Mouse (Mus musculus) thymus, postnatal 14 days (tissue): Measurements from ENCODE around the gene Trap1.
"Not testable (repeated sequence)": the region's sequence is repeated elsewhere in the genome, so short reads cannot be mapped to it uniquely, and the experiment has no call there.

ENCODE experiments used
- DNase-seq: peaks from one replicate; pipeline ENCODE4 v3.0.0; 2021

Trap1 gene

GRCm38 (mm10) chr16:4035575-4035974 lies 42.1 kb downstream of the Trap1 start:
- no peak for DNase-seq

- DNase-seq = no peak
Measured at GRCm38 (mm10) chr16:4034476-4034875, 43.2 kb downstream of the Trap1 start.

DNA sequence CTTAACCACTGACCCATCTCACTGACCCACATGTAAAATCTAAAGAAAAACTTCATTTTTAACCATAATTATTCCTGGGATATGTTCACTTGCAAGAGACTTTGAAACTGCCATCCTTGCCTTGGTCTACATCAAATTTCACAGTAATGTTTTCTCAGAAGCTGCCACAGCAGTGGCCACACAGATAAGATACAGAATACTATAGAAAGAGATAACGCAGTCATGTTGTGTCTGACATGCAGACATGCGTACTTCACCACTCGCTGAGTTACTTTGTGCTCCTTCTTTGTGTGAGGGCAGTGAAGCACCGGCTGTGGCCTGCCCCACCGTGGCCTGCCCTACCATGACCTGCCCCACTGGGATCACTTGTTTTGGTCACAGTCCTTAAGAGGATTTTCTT lies 43.7 kb downstream of the Trap1 start:
- DNase-seq = no peak

GRCm38 (mm10) chr16:4032341-4032748 lies 45.3 kb downstream of the Trap1 start:
- DNase-seq = no peak

- no peak for DNase-seq
Measured at GRCm38 (mm10) chr16:4031441-4032274, 46.0 kb downstream of the Trap1 start.

GRCm38 (mm10) chr16:4030501-4030900 lies 47.1 kb downstream of the Trap1 start:
- no peak for DNase-seq

DNA sequence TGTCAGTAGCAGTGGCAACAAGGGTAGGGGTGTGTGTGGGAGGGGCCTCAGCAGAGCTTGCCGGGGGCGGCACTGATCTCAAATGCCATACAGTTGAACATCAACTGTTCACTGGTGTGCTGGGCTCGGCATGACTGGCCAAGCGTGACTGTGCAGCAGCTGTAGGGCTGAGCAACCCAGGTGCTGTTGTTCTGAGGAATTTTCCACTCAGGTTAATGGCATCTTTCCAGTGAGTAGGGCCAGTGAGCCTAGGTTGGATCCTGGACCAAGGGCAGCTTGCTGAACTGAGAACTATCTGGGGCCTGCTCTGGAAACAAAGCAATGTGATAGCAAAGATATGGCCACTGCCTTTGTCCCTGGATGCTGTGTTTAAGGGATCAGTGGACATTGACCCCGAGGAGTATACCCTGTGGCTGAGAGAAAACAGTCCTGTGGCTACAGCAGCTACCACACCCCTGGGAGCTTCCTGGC lies 48.2 kb downstream of the Trap1 start:
- DNase-seq = no peak

DNA sequence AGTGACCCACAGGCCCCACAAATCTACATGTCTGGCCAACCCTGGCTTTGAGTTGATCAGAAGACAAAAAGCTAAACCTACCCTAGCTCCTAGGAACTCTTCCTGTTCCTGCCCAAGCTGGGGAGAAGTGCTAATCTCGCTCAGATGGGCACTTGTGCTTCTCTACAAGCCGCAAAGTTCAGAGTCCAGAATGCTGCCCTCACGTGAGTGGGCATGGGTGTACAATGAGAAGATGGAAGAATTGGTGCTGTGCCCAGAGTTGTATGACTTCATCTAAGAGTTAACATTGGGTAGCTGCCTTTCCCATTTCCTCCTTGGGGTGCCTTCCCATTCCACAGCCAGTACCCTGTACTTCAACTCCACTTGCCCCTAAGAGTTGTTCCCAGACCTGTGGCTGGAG lies 50.4 kb downstream of the Trap1 start:
- no peak for DNase-seq

- no peak for DNase-seq
Measured at GRCm38 (mm10) chr16:4026672-4027071, 51.0 kb downstream of the Trap1 start.

- no peak for DNase-seq
Measured at GRCm38 (mm10) chr16:4022719-4023118, 54.9 kb downstream of the Trap1 start.

GRCm38 (mm10) chr16:4021241-4021640 lies 56.4 kb downstream of the Trap1 start:
- DNase-seq = peak; percentile 12

- DNase-seq = not testable (repeated sequence)
Measured at GRCm38 (mm10) chr16:4017466-4017865, 60.2 kb downstream of the Trap1 start.

GRCm38 (mm10) chr16:4016786-4017185 lies 60.8 kb downstream of the Trap1 start:
- DNase-seq = not testable (repeated sequence)

- no peak for DNase-seq
Measured at GRCm38 (mm10) chr16:4014040-4014668, 63.5 kb downstream of the Trap1 start.

GRCm38 (mm10) chr16:4012882-4013570 lies 64.6 kb downstream of the Trap1 start:
- DNase-seq = no peak

- DNase-seq = peak; percentile 96
Measured at GRCm38 (mm10) chr16:4003489-4004398, 73.9 kb downstream of the Trap1 start, which contains the start of gene Slx4. Gene Slx4, minus strand, starts transcription at chr16:4003770.
